Mouse (Mus musculus): ENCODE results near the gene Nrip2. TPM values are rescaled to one million over a fixed set of nuclear protein-coding genes. Genes with fewer than 3 reads are reported as not detected.

Gene Nrip2
- total and polyA plus RNA-seq, 2 experiments from 2014 or later = 1.6 to 8.2 TPM

- no peak overlapping the region for H3K4me3 ChIP-seq (ENCODE audit: low read depth, low read length)
- H3K4me2 ChIP-seq (ENCODE audit: low read depth, low read length) = no peak overlapping the region
- TF ChIP-seq EP300 (IDR thresholded peaks at IDR 0.05; ENCODE audit: low read depth) (no peak), CTCF (IDR thresholded peaks at IDR 0.05; ENCODE audit: low read depth) (no peak)
- H3K27ac ChIP-seq (ENCODE audit: low read depth) = no peak overlapping the region
- 82% methylated on average over 5 of the region's 5 CpGs for WGBS
- peaks cover 51% of the 10 kb centered on the region for H3K36me3 ChIP-seq (replicated peaks; ENCODE audit: control insufficient read depth, insufficient read depth, low read length)
- H3K4me1 ChIP-seq (ENCODE audit: control insufficient read depth, insufficient read depth) = peaks cover 13% of the 10 kb centered on the region; the same call in 1 of the 2 replicates
- H3K27me3 ChIP-seq (ENCODE audit: control insufficient read depth, insufficient read depth, low read length) = no peaks in the 10 kb centered on the region
- no peak for DNase-seq (ENCODE audit: low spot score)
- no peak overlapping the region for H3K9ac ChIP-seq (replicated peaks; ENCODE audit: low read depth, low read length)
- H3K9me3 ChIP-seq (replicated peaks; ENCODE audit: control insufficient read depth, low read length) = no peaks in the 10 kb centered on the region
- ATAC-seq (ENCODE audit: insufficient read depth, low read depth) = no peak
Observed at GRCm38 (mm10) chr6:128366466-128366865, 32.6 kb upstream of the Nrip2 start.

DNA sequence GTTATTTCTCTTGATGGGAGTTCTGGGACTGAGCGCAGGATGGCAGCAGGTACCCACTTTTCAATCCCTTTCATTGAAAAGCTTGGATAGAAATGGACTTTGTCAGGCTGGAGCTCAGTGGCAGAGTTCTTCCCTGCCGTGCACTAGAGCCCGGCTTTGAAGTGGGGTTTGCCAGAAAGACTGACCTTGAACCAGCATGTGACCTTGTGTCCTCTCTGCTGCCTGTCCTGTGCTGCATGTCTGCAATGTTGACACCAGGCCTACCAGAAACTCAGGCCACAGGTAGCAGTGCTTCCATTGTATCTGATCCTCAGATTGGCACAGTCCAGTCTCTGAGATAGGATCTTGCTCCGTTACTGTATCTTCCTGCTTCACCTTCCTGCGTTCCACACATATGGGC is 29.1 kb upstream of the Nrip2 start:
- H3K4me2 ChIP-seq (ENCODE audit: low read depth, low read length) = no peak overlapping the region
- H3K36me3 ChIP-seq (replicated peaks; ENCODE audit: control insufficient read depth, insufficient read depth, low read length) = peaks cover 84% of the 10 kb centered on the region
- ATAC-seq (ENCODE audit: insufficient read depth, low read depth) (no peak), DNase-seq (ENCODE audit: low spot score) (no peak)
- H3K27ac ChIP-seq (ENCODE audit: low read depth) = no peak overlapping the region
- H3K27me3 ChIP-seq (ENCODE audit: control insufficient read depth, insufficient read depth, low read length) = no peaks in the 10 kb centered on the region
- no peaks in the 10 kb centered on the region for H3K9me3 ChIP-seq (replicated peaks; ENCODE audit: control insufficient read depth, low read length)
- H3K4me3 ChIP-seq (ENCODE audit: low read depth, low read length) = no peak overlapping the region
- TF ChIP-seq CTCF (IDR thresholded peaks at IDR 0.05; ENCODE audit: low read depth) (no peak), EP300 (IDR thresholded peaks at IDR 0.05; ENCODE audit: low read depth) (no peak)
- H3K4me1 ChIP-seq (ENCODE audit: control insufficient read depth, insufficient read depth) = no peaks in the 10 kb centered on the region
- 64% methylated on average over 5 of the region's 5 CpGs for WGBS
- H3K9ac ChIP-seq (replicated peaks; ENCODE audit: low read depth, low read length) = no peak overlapping the region

GRCm38 (mm10) chr6:128375192-128375591 is 23.9 kb upstream of the Nrip2 start, which contains the start of the genes Tex52 and Gm44596:
Gene Tex52 (plus strand): TSS chr6:128375456.
Gene Gm44596 (plus strand): TSS chr6:128375503.
- 37% methylated on average over 6 of the region's 6 CpGs for WGBS
- no peak within 1 kb of the TSS for H3K4me2 ChIP-seq (ENCODE audit: low read depth, low read length)
- peak; percentile 75 for ATAC-seq (ENCODE audit: insufficient read depth, low read depth)
- H3K36me3 ChIP-seq (replicated peaks; ENCODE audit: control insufficient read depth, insufficient read depth, low read length) = peaks cover 46% of the 10 kb centered on the region
- H3K9ac ChIP-seq (replicated peaks; ENCODE audit: low read depth, low read length) = no peak within 1 kb of the TSS
- no peak within 1 kb of the TSS for H3K27ac ChIP-seq (ENCODE audit: low read depth)
- DNase-seq (ENCODE audit: low spot score) = peak; percentile 43
- H3K9me3 ChIP-seq (replicated peaks; ENCODE audit: control insufficient read depth, low read length) = no peaks in the 10 kb centered on the region
- no peaks in the 10 kb centered on the region for H3K27me3 ChIP-seq (ENCODE audit: control insufficient read depth, insufficient read depth, low read length)
- no peaks in the 10 kb centered on the region for H3K4me1 ChIP-seq (ENCODE audit: control insufficient read depth, insufficient read depth)
- TF ChIP-seq EP300 (IDR thresholded peaks at IDR 0.05; ENCODE audit: low read depth) (no peak), CTCF (IDR thresholded peaks at IDR 0.05; ENCODE audit: low read depth) (no peak)
- no peak within 1 kb of the TSS for H3K4me3 ChIP-seq (ENCODE audit: low read depth, low read length)

DNA sequence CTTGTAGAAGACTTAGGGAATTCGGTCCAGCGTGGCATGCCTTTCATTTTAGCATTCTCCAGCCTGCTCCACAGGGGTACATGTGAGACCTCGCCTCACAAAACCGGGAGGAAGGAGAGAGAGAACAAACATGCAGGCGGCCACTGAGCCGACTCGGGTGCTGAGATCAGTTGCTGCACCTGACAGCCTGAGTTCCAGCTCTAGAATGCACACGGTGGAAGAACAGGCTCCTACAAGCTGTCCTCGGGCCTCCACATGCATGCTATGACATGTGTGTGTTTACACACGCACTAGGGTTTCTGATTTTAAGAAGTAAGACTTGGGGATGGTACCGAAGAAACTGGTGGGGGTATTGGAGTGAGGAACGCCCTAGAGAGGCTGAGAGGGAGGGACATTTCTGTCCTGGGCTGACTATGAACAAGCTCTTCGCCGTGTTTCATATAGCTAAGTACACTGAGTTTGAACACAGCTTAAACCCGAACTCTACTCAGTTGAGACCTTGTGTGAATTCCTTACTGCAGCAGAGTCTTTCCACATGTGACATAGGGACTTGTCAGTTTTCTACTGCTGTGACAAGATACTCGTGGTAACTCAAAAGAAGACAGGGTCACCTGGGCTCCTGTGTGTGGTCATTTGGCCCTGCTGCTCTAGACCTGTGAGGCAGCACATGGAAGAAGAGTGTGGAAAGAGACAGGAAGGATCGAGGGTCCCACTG is 22.6 kb upstream of the Nrip2 start:
- peaks cover 33% of the 10 kb centered on the region for H3K36me3 ChIP-seq (replicated peaks; ENCODE audit: control insufficient read depth, insufficient read depth, low read length)
- no peak overlapping the region for H3K9ac ChIP-seq (replicated peaks; ENCODE audit: low read depth, low read length)
- H3K27me3 ChIP-seq (ENCODE audit: control insufficient read depth, insufficient read depth, low read length) = no peaks in the 10 kb centered on the region
- no peak overlapping the region for H3K4me3 ChIP-seq (ENCODE audit: low read depth, low read length)
- H3K4me2 ChIP-seq (ENCODE audit: low read depth, low read length) = no peak overlapping the region
- no peak for DNase-seq (ENCODE audit: low spot score)
- 88% methylated on average over 17 of the region's 17 CpGs for WGBS
- H3K27ac ChIP-seq (ENCODE audit: low read depth) = no peak overlapping the region
- no peak for TF ChIP-seq EP300 (IDR thresholded peaks at IDR 0.05; ENCODE audit: low read depth)
- no peaks in the 10 kb centered on the region for H3K4me1 ChIP-seq (ENCODE audit: control insufficient read depth, insufficient read depth)
- no peaks in the 10 kb centered on the region for H3K9me3 ChIP-seq (replicated peaks; ENCODE audit: control insufficient read depth, low read length)
- ATAC-seq (ENCODE audit: insufficient read depth, low read depth) = no peak

- WGBS = 76% methylated on average over 16 of the region's 16 CpGs
- no peak for TF ChIP-seq EP300 (IDR thresholded peaks at IDR 0.05; ENCODE audit: low read depth)
- TF ChIP-seq CTCF (IDR thresholded peaks at IDR 0.05; ENCODE audit: low read depth) = no peak
- no peak overlapping the region for H3K4me2 ChIP-seq (ENCODE audit: low read depth, low read length)
- no peak for DNase-seq (ENCODE audit: low spot score)
- no peak overlapping the region for H3K27ac ChIP-seq (ENCODE audit: low read depth)
- peaks cover 2% of the 10 kb centered on the region for H3K36me3 ChIP-seq (replicated peaks; ENCODE audit: control insufficient read depth, insufficient read depth, low read length)
- H3K4me3 ChIP-seq (ENCODE audit: low read depth, low read length) = no peak overlapping the region
- H3K4me1 ChIP-seq (ENCODE audit: control insufficient read depth, insufficient read depth) = no peaks in the 10 kb centered on the region
- H3K9me3 ChIP-seq (replicated peaks; ENCODE audit: control insufficient read depth, low read length) = no peaks in the 10 kb centered on the region
- no peak overlapping the region for H3K9ac ChIP-seq (replicated peaks; ENCODE audit: low read depth, low read length)
- ATAC-seq (ENCODE audit: insufficient read depth, low read depth) = no peak
- H3K27me3 ChIP-seq (ENCODE audit: control insufficient read depth, insufficient read depth, low read length) = no peaks in the 10 kb centered on the region
Observed at GRCm38 (mm10) chr6:128379636-128380035, 19.5 kb upstream of the Nrip2 start.
